In the genomic region with DNA sequence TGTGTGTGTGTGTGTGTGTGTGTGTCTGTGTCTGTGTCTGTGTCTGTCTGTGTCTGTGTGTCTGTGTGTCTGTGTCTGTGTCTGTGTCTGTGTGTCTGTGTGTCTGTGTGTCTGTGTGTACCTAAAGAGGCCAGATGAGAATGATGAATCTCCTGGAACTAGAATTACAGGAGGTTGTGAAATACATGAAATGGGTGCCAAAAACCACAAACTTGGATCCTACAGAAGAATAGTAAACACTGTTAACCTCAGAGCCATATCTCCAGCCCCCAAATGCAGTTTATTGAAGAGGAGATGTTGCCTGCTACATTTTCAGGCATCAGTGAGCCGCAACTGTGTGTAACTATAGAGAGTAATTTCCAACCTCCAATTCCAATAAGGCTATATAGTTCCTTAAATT, we compare ENCODE assay signal across 12 mouse cellular contexts. TPM values are rescaled to one million over a fixed set of nuclear protein-coding genes. Genes with fewer than 3 reads are reported as not detected.
"Had no signal": no experiment of that assay in that cellular context is flagged by ENCODE, and none has a peak within 500 bp of the region (broad histone marks: within the 10 kb centered on the region; RNA-seq: fewer than 3 reads in every experiment).

No protein-coding gene starts in this region.

- ATAC-seq: midbrain, embryonic 13.5 days had no signal

- H3K9ac ChIP-seq: limb, embryonic 12.5 days; liver, embryonic 14.5 days; midbrain, embryonic 13.5 days; neural tube, embryonic 12.5 days had no signal

- H3K9me3 ChIP-seq: limb, embryonic 12.5 days; midbrain, embryonic 13.5 days; neural tube, embryonic 12.5 days had no signal

- H3K4me2 ChIP-seq: limb, embryonic 12.5 days; midbrain, embryonic 13.5 days; neural tube, embryonic 12.5 days had no signal

- H3K27ac ChIP-seq: limb, embryonic 12.5 days; liver, embryonic 14.5 days; midbrain, embryonic 13.5 days; neural tube, embryonic 12.5 days; stomach, postnatal 0 days had no signal

- H3K4me3 ChIP-seq: limb, embryonic 12.5 days; midbrain, embryonic 13.5 days; neural tube, embryonic 12.5 days had no signal

- H3K27me3 ChIP-seq: limb, embryonic 12.5 days; midbrain, embryonic 13.5 days; neural tube, embryonic 12.5 days had no signal

- H3K4me1 ChIP-seq: limb, embryonic 12.5 days; midbrain, embryonic 13.5 days; neural tube, embryonic 12.5 days had no signal

- DNase-seq: kidney, postnatal 25 days; layer of hippocampus, postnatal 36 days; liver; lung, adult 2 months; thymus, postnatal 4 days had no signal

- H3K36me3 ChIP-seq: limb, embryonic 12.5 days; midbrain, embryonic 13.5 days; neural tube, embryonic 12.5 days had no signal

RNA-seq across cellular contexts. Expression of gene Sema3a, which starts 34.8 kb away (rescaled TPM):
- total RNA-seq: megakaryocyte progenitor cell, adult 5-6 weeks; neutrophil, adult 5-6 weeks had no signal
